Mouse (Mus musculus) Patski (cell line): ENCODE results near the gene Plekha7. TPM values are rescaled to one million over a fixed set of nuclear protein-coding genes. Genes with fewer than 3 reads are reported as not detected.
A peak's percentile ranks its signal among the peaks of the same experiment; 100 is the strongest.

Source experiments
- ATAC-seq: fragments of 100-300 bp; one replicate; pipeline ENCODE4 v1.8.0; 2021
- CTCF ChIA-PET: fragments of 350-600 bp; sonication (Branson Sonifier 250); formaldehyde crosslinking; loops from one replicate; lab custom pipeline; 2022; ENCODE audit warnings: inconsistent platforms; lab: Charles Lee
- POLR2A ChIA-PET: fragments of 350-600 bp; sonication (Branson Sonifier 250); formaldehyde crosslinking; loops from one replicate; lab custom pipeline; 2022; ENCODE audit warnings: antibody characterized with exemption, inconsistent platforms; lab: Charles Lee
- DNase-seq: peaks from one replicate; pipeline ENCODE4 v3.0.0-alpha.2; 2011; ENCODE audit warnings: low read depth, low spot score
- H3K27me3 ChIP-seq: fragments of 371-371 bp; one replicate; pipeline ENCODE4 v1.5.1; 2021
- CTCF ChIP-seq: fragments of 100-300 bp; IDR thresholded peaks from one replicate; pipeline ENCODE4 v1.5.1; 2021
- in situ Hi-C: fragments of 300-500 bp; cut with MboI; formaldehyde crosslinking; loops from 3 replicates; pipeline ENCODE4 v1.11.1; 2018; ENCODE audit warnings: low pct_unique_long_range_greater_than_20kb, mixed read lengths
- polyA plus RNA-seq: library from polyadenylated mRNA; unstranded; gene quantifications from one replicate; pipeline ENCODE4 v1.2.3, GENCODE M21; 2021

The Plekha7 gene
- polyA plus RNA-seq, 1 experiment from 2014 or later, result 31.0 TPM

GRCm38 (mm10) chr7:116276315-116276714 lies 31.9 kb downstream of the Plekha7 start:
- DNase-seq (no peak), ATAC-seq (no peak)
- no peak for TF ChIP-seq CTCF
- in situ Hi-C loops, result no loop called here
- CTCF ChIA-PET, result interaction anchor here (1.5 kb wide), 1 partner anchor 12 kb away, joined by 3 read pairs; no protein-coding TSS in a partner anchor
- POLR2A ChIA-PET, result no interaction called here
- no peaks in the 10 kb centered on the region for H3K27me3 ChIP-seq

DNA sequence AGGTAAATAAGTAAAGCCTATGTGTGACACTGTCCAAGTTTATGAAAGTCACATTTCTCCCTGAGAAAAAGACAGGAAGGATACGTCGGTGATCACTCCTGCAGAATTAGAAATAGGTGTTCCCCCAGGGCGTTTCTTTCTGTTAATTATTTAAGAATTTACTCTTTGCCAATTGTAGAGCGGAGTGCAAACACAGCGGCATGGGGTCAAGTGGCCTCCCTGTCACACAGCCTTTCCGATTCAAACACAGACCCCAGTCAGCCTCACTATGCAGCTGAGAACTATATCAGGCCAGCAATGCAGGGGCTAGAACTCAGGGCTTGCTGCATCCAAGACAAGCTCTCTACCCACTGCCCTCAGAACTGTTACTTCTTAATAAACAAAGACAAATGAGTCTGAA lies 35.1 kb downstream of the Plekha7 start:
- ChIA-PET POLR2A (no interaction called here), CTCF (no interaction called here)
- H3K27me3 ChIP-seq, result no peaks in the 10 kb centered on the region
- no peak for TF ChIP-seq CTCF
- no peak for ATAC-seq
- DNase-seq, result no peak
- in situ Hi-C loops, result no loop called here

DNA sequence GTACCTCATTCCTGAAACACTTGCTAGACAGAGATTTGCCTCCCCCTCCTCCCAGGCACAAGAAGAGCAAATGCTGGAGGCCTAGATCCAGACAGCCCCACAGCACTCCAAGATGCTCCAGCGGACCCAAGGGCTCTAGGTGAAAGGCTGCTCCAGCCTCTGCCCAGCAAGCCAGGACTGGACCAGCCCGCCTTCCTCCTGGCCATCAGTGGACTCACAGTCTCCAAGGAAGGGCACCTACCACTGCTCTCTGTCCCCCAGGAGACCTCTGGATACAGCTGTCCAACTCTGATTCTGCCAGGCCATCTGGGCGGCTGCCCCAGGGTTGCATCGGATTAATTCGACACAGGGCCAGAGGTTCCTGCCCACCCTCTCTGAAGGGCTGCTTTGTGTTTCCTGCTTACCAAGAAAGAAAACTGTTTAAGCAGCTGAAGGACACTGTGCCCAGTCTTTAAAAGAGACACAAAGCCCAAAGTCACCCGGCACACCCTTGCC lies 38.6 kb downstream of the Plekha7 start:
- no peaks in the 10 kb centered on the region for H3K27me3 ChIP-seq
- in situ Hi-C loops, result no loop called here

GRCm38 (mm10) chr7:116268113-116268926 lies 39.9 kb downstream of the Plekha7 start:
- in situ Hi-C loops, result no loop called here
- H3K27me3 ChIP-seq, result no peaks in the 10 kb centered on the region
- POLR2A ChIA-PET, result interaction anchor here (1.2 kb wide), 1 partner anchor 10 kb away, joined by 3 read pairs; no protein-coding TSS in a partner anchor
- TF ChIP-seq CTCF, result no peak
- CTCF ChIA-PET, result interaction anchor here (1.0 kb wide), 1 partner anchor 30 kb away, joined by 3 read pairs; no protein-coding TSS in a partner anchor
- DNase-seq (no peak), ATAC-seq (peak; percentile 53)

More for the DNA sequence above, 38.6 kb downstream of the Plekha7 start:
- DNase-seq, result no peak
- ATAC-seq, result no peak
- ChIA-PET CTCF (interaction anchor here (1.3 kb wide), 1 partner anchor 12 kb away, joined by 4 read pairs; no protein-coding TSS in a partner anchor), POLR2A (no interaction called here)
- TF ChIP-seq CTCF, result no peak

GRCm38 (mm10) chr7:116263281-116263680 lies 44.9 kb downstream of the Plekha7 start:
- TF ChIP-seq CTCF, result no peak
- CTCF ChIA-PET, result interaction anchor here (1.1 to 5.4 kb wide), 8 partner anchors 14 to 59 kb away, joined by 3 to 38 read pairs (median 4); no protein-coding TSS in a partner anchor
- in situ Hi-C loops, result no loop called here
- no peaks in the 10 kb centered on the region for H3K27me3 ChIP-seq
- no peak for DNase-seq
- POLR2A ChIA-PET, result interaction anchor here (1.0 kb wide), 1 partner anchor 44 kb away, joined by 3 read pairs; no protein-coding TSS in a partner anchor
- no peak for ATAC-seq

DNA sequence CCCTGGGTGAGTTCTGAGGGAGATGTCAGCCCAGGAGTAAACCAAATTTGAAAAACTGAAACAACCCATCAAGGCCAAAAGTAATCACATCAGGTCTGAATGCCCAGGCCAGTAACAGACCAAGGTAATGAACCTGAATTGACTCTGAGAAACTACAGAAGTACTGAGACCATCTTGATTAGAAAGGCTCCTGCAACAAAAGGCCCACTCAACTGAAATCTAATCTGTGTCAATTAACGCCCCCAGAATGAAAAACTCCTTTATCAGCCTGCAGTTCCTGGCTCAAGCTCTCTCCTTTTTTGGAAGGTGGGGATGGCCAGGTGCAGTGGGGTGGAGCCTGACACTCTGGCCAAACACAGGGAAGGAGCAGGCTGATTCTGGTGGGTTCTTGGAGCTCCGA lies 45.7 kb downstream of the Plekha7 start:
- POLR2A ChIA-PET, result interaction anchor here (0.9 to 1.0 kb wide), 2 partner anchors 44 to 46 kb away, joined by 3 to 4 read pairs; no protein-coding TSS in a partner anchor
- TF ChIP-seq CTCF, result no peak
- ATAC-seq (no peak), DNase-seq (no peak)
- H3K27me3 ChIP-seq, result no peaks in the 10 kb centered on the region
- in situ Hi-C loops, result no loop called here
- CTCF ChIA-PET, result interaction anchor here (0.6 to 5.4 kb wide), 14 partner anchors 18 to 101 kb away, joined by 3 to 38 read pairs (median 5); no protein-coding TSS in a partner anchor

DNA sequence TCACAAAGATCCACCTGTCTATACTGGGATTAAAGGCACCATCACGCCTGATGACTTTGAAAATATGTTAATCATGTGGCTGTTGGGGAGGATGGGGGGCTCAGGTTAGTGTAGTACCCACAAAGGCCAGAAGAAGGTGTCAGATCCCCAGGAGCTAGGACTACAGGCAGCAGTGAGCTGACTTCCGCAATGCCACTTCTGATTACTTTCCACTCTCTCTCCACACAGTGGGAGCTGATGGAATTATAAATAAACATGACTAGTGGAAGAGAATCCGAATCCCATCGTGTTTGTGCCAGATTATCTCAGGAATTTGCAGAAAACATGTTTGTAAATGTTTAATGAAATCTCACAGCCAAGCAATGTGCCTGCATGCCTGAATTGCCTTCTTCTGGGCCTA lies 46.1 kb downstream of the Plekha7 start:
- ATAC-seq (peak; percentile 91), DNase-seq (peak; percentile 59)
- POLR2A ChIA-PET, result interaction anchor here (0.9 kb wide), 1 partner anchor 47 kb away, joined by 4 read pairs; no protein-coding TSS in a partner anchor
- CTCF ChIA-PET, result interaction anchor here (0.6 to 5.4 kb wide), 14 partner anchors 14 to 101 kb away, joined by 3 to 38 read pairs (median 4); no protein-coding TSS in a partner anchor
- in situ Hi-C loops, result no loop called here
- no peaks in the 10 kb centered on the region for H3K27me3 ChIP-seq
- peak; percentile 89 for TF ChIP-seq CTCF

GRCm38 (mm10) chr7:116260826-116261615 lies 47.2 kb downstream of the Plekha7 start:
- in situ Hi-C loops, result no loop called here

GRCm38 (mm10) chr7:116258464-116259185 lies 49.6 kb downstream of the Plekha7 start:
- POLR2A ChIA-PET, result interaction anchor here (1.3 kb wide), 1 partner anchor 10 kb away, joined by 3 read pairs; no protein-coding TSS in a partner anchor
- no peak for ATAC-seq
- TF ChIP-seq CTCF, result no peak
- in situ Hi-C loops, result loop anchor here (5.0 kb wide), 1 partner anchor 49 kb away; the partner anchor contains the start of gene Plekha7
- no peak for DNase-seq
- H3K27me3 ChIP-seq, result no peaks in the 10 kb centered on the region
- CTCF ChIA-PET, result interaction anchor here (5.4 kb wide), 1 partner anchor 64 kb away, joined by 38 read pairs; no protein-coding TSS in a partner anchor

More at GRCm38 (mm10) chr7:116260826-116261615, 47.2 kb downstream of the Plekha7 start:
- peak; percentile 69 for TF ChIP-seq CTCF
- ChIA-PET CTCF (interaction anchor here (0.7 to 5.4 kb wide), 12 partner anchors 9 to 100 kb away, joined by 3 to 38 read pairs (median 5); no protein-coding TSS in a partner anchor), POLR2A (interaction anchor here (0.6 kb wide), 1 partner anchor 65 kb away, joined by 5 read pairs; no protein-coding TSS in a partner anchor)
- ATAC-seq (no peak), DNase-seq (no peak)
- H3K27me3 ChIP-seq, result no peaks in the 10 kb centered on the region
